Mouse (Mus musculus): ENCODE results near the gene Rybp.

Gene Rybp

DNA sequence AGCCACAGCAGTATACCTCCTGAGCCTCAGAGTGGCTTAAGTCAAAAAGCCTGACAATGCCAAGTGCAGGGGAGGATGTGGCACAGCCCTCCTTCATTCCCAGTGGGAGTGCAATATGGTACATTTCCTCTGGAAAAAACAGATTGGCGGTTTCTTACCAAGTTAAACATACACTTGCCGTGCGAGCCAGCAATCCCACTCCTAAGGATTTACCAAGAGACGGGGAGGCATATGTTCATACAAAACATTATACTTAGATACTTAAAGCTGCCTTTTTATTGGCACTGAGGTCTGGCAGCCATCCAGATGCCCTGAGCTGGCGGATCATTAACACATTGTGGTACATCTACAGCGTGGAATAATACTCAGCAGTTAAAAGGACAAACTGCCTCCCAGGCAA lies 5.1 kb upstream of the Rybp start:
- in situ Hi-C loops (cut with MboI; ENCODE audit: low pct_unique_long_range_greater_than_20kb in 1 of 2, low sequenced_read_pairs in 2 of 2, unreplicated experiment in 1 of 2): no loop called here

DNA sequence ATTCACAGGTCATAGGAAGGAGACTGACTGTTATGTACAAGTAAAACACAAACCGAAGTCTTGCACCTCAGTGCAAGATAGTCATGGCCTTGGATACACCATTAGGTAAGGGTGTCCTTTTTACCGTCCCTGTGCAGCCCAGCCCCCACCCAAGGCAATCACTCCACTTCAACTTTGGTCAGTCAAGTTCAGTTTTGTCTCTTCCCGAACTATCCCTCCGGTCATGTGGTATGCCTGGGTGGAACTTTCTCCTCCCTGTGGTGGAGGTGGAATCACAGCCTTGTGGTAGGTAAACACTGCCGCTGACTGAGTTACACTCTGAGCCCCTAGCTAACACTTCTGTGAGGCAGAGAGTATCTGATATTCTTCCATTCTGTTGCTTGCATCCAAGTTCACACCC lies 1.8 kb upstream of the Rybp start:
- in situ Hi-C loops (cut with MboI; ENCODE audit: low pct_unique_long_range_greater_than_20kb in 1 of 2, low sequenced_read_pairs in 2 of 2, unreplicated experiment in 1 of 2): no loop called here

DNA sequence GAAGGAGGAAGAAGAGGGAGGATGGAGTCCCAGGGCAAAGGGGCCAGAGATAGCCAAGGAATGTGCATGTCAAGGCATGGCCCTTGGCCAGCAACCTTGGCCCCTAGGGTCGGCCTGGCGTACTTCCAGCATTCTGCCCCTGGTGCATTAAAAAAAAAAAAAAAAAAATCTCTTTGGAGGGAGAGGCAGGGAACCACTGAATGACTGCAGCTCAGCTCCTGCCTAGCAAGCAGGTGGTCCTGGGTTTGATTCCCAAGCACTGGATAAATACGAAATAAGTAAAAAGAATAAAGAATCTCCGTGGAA lies 1.4 kb upstream of the Rybp start:
- in situ Hi-C loops (cut with MboI; ENCODE audit: low pct_unique_long_range_greater_than_20kb in 1 of 2, low sequenced_read_pairs in 2 of 2, unreplicated experiment in 1 of 2): no loop called here

DNA sequence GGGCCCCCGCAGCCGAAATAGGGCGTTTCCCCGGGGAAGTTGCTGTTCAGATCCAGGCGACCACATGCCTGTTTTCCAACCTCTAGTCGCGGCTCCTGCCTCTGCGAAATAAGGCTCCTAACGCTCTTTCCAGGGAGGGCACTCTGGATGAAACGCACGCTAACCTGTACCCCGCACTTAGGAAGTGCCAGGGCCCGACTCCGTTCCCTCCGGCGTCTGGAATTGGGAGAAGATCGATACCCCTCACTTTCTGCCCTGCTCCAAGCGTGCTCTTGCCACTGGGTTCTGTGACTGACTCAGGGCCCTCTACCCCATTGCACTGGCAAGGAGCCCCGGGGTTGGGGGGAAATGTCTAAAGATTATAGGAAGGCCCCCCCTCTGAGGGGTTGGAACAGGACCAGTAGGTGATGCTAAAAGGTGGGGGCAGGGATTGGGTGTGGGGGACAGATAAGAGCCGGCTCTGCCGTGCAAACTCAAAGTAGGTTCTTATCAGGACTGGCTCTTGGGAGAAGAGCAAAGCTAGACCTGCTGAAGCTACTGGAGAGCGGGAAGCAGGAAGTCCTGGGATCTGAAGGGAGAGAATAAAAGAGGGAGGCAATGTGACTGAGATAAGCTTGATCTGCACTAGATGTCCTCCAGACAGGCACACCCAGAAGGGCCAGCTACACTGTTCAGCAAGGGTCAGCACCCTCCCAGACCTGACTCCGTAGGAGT lies 888 bp upstream of the Rybp start:
- in situ Hi-C loops (cut with MboI; ENCODE audit: low pct_unique_long_range_greater_than_20kb in 1 of 2, low sequenced_read_pairs in 2 of 2, unreplicated experiment in 1 of 2): no loop called here

DNA sequence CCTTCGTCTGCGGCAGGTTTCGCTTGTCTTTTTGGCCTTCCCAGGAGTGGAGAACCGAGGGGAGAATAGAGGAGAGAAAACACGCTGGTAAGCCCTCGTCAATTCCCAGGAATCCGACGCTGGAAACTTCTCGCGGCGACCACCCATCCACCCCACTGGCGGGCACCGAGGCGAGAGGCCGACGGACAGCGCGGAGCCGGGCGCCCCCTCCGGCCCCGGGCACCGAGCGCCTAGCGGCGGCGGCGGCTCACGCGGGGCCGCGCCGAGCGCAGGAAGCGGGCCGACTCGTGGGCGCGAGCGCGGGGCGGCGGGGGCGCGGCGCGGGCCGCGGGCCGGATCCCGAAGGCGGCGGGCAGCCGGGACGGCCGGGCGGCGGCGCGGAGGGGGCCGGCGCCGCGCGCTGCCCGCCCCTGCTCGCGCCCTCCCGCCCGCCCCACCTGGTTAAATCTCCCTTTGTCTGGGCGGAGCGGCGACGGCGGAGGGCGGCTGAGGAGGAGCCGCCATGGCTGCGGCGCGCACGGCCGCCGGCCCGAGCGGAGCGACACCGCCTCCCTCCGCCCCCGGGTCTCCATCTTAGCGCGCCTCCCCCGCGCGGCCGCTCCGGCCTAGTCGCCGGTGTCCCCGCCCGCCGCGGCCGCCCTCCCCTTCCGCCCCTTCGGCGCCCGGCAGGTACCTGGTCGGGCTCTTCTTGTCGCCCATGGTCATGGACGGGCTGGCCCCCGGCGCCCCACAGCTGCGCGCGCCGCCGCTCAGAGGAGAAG lies 532 bp downstream of the Rybp start:
- in situ Hi-C loops (cut with MboI; ENCODE audit: low pct_unique_long_range_greater_than_20kb in 1 of 2, low sequenced_read_pairs in 2 of 2, unreplicated experiment in 1 of 2): no loop called here

DNA sequence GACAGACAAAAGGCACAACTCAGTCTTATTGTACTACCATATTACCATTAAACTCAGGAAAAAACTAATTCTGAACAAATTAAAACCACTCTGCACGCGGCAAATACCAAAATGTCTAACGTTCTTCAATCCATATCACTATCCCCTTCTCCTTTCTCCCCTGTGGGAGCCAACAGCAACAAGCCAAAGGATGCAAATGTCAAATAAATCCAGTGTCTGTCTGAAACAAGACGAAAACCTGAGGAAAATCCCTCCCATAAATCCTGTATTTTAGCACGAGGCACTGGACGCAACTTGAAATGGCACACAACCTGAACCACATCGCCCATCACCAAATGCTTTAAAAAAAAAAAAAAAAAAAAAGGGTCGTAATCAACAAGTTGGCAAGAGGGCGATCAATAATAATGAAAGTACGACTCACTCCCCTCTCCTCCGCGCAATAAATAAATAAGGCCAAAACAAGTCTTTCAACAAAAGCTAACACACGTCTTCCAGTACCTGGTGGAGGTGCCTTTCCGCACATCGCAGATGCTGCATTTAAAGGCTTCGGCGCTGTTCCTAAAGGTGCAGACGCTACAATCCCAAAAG lies 1.2 kb downstream of the Rybp start:
- in situ Hi-C loops (cut with MboI; ENCODE audit: low pct_unique_long_range_greater_than_20kb in 1 of 2, low sequenced_read_pairs in 2 of 2, unreplicated experiment in 1 of 2): no loop called here

DNA sequence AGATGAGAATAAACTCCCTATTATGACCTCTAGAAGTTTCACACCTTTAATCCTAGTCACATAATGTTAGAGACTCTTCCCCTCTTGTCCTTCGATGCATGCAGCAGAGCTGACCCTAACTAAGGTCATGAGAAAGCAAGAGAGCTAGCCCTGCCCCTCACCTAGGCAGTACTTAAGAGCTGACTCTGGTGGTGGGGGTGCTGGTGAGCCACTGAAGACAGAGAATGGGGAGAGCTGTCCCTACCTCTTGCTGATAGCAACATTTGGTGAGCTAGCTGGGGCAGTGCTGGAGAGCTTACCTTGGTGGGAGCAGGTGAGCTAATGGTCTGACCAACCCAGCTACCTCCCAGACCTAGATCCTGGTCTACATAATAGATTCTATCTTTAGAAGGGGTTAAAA lies 8.4 kb downstream of the Rybp start:
- in situ Hi-C loops (cut with MboI; ENCODE audit: low pct_unique_long_range_greater_than_20kb in 1 of 2, low sequenced_read_pairs in 2 of 2, unreplicated experiment in 1 of 2): loop anchor here in 1 of 2 experiments (10.0 kb wide), 1 partner anchor 226 kb away; no protein-coding TSS in a partner anchor

DNA sequence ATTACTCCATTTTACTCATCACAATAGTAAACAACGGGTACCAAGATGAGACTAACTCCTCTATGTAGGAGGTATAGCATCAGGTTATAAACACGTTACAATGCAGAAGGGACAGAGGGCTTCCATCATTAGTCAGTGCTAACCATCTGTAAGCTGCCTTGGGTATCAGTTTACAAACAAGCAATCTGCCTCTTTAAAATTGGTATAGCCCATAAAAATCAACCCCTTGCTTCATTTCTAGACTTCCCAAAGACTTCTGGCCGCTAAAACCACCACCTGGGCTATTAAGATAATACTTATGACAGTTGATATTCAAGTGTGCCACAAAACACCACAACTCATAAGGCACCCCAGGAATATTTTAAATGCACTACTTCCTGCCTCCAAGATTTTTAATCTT lies 10.9 kb downstream of the Rybp start:
- in situ Hi-C loops (cut with MboI; ENCODE audit: low pct_unique_long_range_greater_than_20kb in 1 of 2, low sequenced_read_pairs in 2 of 2, unreplicated experiment in 1 of 2): loop anchor here in 1 of 2 experiments (10.0 kb wide), 1 partner anchor 228 kb away; no protein-coding TSS in a partner anchor

DNA sequence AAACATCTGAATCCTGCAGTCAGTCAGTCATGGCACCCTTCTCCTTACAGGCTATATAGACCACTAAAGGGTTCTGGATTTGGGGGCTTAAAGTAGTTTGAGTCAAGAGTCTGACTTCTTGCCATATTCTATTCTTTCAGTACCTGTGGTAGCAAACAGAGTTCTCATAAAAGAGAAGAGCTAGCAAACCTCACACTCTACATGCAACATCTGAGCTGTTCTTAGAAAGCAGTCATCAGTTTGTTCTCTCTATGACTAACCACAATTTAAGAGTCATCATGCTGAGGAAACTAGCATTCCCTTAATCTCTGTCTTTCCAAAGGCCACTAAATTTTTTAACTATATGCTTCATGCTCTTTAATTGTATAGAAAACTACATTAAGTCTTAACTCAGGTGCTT lies 11.6 kb downstream of the Rybp start:
- in situ Hi-C loops (cut with MboI; ENCODE audit: low pct_unique_long_range_greater_than_20kb in 1 of 2, low sequenced_read_pairs in 2 of 2, unreplicated experiment in 1 of 2): loop anchor here in 1 of 2 experiments (10.0 kb wide), 1 partner anchor 229 kb away; no protein-coding TSS in a partner anchor

DNA sequence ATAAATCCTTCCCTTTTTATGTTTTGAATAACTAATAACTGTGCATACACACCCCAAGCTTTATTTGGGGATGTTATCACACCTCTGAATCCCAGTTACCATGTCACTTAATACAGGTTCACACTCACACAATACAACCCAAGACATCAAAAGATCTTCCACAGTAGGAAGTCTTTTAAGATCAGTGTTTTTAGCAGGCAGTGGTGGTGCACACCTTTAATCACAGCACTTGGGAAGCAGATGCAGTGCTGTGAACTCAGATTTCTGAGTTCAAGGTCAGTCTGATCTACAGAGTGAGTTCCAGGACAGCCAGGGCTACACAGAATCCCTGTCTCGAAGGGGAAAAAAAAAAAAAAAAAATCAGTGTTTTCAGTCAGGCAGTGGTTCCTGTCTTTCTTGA lies 13.7 kb downstream of the Rybp start:
- in situ Hi-C loops (cut with MboI; ENCODE audit: low pct_unique_long_range_greater_than_20kb in 1 of 2, low sequenced_read_pairs in 2 of 2, unreplicated experiment in 1 of 2): loop anchor here in 1 of 2 experiments (10.0 kb wide), 1 partner anchor 231 kb away; no protein-coding TSS in a partner anchor

DNA sequence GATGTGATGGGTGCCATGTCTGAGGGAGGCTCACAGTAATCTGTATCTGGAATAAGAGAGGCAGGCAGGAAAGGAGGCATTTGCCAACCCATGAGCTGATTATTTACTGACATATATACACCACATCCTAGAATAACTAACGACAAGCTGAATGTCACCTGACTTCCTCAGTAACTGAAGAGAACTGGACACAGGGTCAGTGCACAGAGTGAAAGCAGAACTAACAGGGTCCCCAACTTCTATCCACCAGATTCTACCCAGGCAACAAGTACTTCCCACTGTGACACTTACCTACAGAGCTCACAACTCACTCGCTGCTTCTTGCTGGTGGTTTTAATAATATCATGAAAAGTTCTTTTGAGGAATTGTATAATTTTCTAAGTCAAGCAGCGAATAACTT lies 15.3 kb downstream of the Rybp start:
- in situ Hi-C loops (cut with MboI; ENCODE audit: low pct_unique_long_range_greater_than_20kb in 1 of 2, low sequenced_read_pairs in 2 of 2, unreplicated experiment in 1 of 2): loop anchor here in 1 of 2 experiments (10.0 kb wide), 1 partner anchor 233 kb away; no protein-coding TSS in a partner anchor

DNA sequence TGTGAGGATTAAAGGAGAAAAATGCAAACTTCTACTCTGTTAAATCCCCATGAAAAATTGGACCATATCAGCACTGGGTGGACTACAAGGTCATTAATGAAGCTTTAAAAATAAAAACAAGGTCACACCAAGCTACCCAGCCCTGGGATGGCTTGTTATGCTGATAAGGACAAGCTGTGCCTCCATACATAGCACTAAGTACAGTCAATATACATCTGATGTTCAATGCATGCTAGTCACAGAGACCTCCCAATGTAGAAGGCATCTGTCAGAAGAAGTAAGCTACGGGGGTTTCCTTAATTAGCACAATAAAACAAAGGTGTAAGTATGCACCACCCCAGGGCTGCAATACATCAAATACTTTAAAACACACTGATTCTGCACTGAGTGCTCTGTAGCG lies 16.5 kb downstream of the Rybp start:
- in situ Hi-C loops (cut with MboI; ENCODE audit: low pct_unique_long_range_greater_than_20kb in 1 of 2, low sequenced_read_pairs in 2 of 2, unreplicated experiment in 1 of 2): loop anchor here in 1 of 2 experiments (10.0 kb wide), 1 partner anchor 234 kb away; no protein-coding TSS in a partner anchor

DNA sequence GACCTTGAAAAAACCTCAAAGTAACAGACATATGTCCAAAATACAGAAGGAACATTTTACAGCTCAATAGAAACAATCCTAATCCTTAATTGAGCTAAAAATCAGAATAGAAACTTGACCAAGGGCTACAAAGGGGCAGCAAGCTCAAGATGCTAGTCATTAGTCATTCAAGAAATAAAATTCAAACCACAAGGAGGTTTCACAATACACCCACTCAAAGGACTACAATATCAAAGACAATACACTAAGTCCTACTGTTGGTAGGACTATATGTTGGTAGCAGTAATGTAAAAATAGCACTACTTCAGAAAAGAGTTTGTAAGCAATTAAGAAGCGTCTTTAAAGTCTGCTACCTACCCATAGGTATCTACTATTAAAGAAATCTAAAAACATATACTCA lies 27.7 kb downstream of the Rybp start:
- in situ Hi-C loops (cut with MboI; ENCODE audit: low pct_unique_long_range_greater_than_20kb in 1 of 2, low sequenced_read_pairs in 2 of 2, unreplicated experiment in 1 of 2): no loop called here

DNA sequence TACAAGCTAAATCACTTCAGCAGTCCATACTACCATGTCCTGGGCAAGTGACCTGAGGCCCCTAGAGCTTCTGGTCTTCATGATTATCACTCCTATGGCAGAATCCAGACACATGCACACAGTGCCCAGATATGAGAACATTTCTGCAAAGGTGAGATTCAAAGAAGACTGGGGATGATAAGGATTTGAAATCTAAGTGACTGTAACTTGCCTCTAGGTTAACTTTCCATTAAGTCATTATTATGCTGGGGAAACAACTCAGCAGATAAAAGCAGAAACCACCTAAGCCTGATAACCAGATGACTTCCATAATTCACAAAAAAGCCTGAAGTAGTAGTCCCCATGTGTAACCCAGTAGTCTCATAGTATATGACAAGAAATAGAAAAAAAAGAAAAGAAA lies 29.0 kb downstream of the Rybp start:
- in situ Hi-C loops (cut with MboI; ENCODE audit: low pct_unique_long_range_greater_than_20kb in 1 of 2, low sequenced_read_pairs in 2 of 2, unreplicated experiment in 1 of 2): no loop called here

DNA sequence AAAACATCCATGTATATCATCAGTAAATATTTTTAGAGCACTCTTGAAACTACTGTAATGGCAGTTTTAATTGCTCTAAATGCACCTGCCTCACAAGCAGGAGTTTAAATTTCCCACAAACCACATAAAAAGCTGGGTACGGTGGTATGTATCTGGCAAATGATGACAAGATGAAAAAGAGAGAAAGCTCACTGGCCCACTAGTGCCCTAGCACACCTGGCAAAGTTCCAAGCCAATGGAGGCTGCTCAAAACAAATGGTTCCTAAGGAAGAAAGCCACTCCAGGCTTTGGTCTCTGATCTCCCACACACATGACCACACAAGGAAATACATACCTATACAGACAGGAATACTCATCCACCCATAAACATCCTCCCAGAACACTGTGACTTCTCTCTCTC lies 31.9 kb downstream of the Rybp start:
- in situ Hi-C loops (cut with MboI; ENCODE audit: low pct_unique_long_range_greater_than_20kb in 1 of 2, low sequenced_read_pairs in 2 of 2, unreplicated experiment in 1 of 2): no loop called here

DNA sequence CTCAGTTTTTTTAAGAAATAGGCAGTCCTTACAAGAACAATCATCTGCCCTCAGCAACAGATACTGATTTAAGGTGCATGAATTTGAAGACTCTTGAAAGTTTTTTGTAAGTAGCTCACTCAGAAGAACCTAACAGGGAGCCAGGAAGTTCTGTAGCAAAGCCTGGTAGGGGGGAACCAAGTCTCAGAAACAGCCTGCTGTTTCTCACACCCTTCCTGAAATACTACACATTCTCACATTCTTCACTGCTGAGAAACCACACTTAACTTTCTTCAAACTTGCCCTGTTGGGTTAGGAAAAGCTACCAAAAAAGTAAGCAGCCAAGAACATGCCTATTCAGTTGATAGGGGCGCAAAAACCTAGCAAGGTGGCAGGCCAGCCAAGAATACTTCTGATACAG lies 32.6 kb downstream of the Rybp start:
- in situ Hi-C loops (cut with MboI; ENCODE audit: low pct_unique_long_range_greater_than_20kb in 1 of 2, low sequenced_read_pairs in 2 of 2, unreplicated experiment in 1 of 2): no loop called here

DNA sequence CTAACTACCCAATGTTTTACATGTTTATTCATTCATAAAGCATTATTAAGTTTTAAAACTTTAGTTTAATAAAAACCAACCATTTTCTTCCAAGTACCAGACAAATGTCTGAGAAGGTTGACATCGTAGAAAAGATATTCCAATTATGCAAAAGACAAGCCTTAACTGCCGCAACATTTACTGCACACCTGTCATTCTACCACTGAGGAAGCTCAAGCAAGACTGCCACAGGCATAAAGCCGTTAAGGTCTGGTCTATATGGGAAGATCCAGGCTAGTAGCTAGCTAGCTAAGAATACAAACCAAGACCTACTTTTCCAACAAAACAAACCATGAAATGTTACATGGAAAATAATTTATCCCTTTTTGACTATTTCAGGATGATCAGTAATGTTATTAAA lies 42.8 kb downstream of the Rybp start:
- in situ Hi-C loops (cut with MboI; ENCODE audit: low pct_unique_long_range_greater_than_20kb in 1 of 2, low sequenced_read_pairs in 2 of 2, unreplicated experiment in 1 of 2): no loop called here

DNA sequence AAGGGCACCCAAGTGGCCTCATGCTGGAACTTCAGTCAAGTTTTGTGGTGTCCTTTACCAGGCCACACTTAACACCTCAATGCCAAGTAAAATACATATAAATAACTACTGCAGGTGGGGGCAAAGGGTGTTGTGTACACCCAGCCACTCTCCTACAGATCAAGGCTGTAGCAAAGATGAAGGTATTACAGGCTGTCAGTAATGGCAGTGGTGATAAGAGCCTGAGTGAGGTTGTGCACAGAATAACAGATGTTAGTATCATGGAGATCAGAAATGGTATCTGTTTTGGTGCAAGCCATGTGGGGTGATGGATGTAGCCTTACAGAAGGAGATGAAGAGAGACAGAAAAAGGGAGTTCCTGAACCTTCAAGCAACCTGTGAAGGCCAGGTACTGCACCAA lies 52.2 kb downstream of the Rybp start:
- in situ Hi-C loops (cut with MboI; ENCODE audit: low pct_unique_long_range_greater_than_20kb in 1 of 2, low sequenced_read_pairs in 2 of 2, unreplicated experiment in 1 of 2): no loop called here

DNA sequence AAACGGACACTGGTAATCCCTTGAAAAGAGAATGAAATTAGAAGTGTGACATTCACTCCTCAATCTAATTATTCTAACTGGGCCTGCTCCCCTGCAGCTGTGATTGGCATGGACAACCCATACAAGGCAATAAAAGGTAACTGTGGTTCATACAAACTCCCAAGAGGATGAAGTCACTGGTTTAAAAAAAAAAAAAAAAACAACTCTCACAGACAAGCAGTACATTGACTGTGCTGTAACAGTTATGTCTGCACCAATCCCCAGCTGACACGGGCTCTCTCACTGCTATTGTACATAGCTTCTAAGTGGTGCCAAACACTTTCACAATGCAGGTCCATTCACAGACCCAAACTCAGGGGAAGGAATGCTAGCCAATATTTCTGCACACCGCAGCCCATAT lies 53.8 kb downstream of the Rybp start:
- in situ Hi-C loops (cut with MboI; ENCODE audit: low pct_unique_long_range_greater_than_20kb in 1 of 2, low sequenced_read_pairs in 2 of 2, unreplicated experiment in 1 of 2): no loop called here

DNA sequence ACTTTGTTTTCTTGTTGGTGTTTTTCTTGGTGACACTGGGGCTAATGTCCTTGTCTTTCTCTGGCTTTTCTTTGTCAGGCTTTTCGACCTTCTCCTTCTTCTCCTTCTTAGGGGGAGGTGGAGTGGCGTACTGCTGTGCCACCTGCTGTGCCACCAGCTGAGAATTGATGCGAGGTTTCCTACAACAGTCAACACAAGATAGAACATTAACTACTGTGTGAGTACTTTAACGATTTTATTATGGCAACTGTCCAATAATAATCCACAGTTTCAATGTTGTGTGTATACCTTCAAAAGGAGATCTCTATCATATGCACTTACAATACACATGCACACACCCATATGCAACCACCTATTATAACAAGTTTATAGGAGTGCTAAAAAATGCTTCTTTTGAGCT lies 54.2 kb downstream of the Rybp start:
- in situ Hi-C loops (cut with MboI; ENCODE audit: low pct_unique_long_range_greater_than_20kb in 1 of 2, low sequenced_read_pairs in 2 of 2, unreplicated experiment in 1 of 2): no loop called here
